Mouse (Mus musculus) adrenal gland, postnatal 10 days (tissue): Measurements from ENCODE around the gene Zfp385b. TPM values are rescaled to one million over a fixed set of nuclear protein-coding genes. Genes with fewer than 3 reads are reported as not detected.

Source experiments
- DNase-seq: peaks from one replicate; pipeline ENCODE4 v3.0.0; 2021; ENCODE audit warnings: mixed read lengths
- total RNA-seq, 2 experiments: library from RNA; stranded (reverse); gene quantifications; 2 replicates each; pipeline ENCODE4 v1.2.3; 2021

The Zfp385b gene
- total RNA-seq, 2 experiments from 2014 or later = 2.4 to 2.9 TPM

DNA sequence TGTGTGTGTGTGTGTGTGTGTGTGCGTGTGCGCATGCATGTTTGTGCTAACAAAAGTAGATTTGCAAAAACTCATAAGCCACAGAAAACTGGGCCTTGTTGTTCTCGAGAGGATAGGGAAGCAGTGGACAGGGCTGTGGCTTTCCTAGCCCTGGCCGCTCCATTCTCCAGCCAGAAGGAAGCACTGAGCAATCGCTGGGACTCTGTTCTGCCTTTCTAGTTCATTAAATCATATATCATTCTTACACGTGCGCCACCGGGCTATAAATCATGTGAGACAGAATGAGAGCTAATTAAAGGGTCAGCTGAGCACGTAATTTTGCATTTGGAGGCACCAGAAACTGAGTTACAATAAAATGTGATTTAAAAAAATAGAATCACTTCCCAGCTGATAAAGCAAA, 29.1 kb downstream of the Zfp385b start:
- DNase-seq = no peak

GRCm38 (mm10) chr2:77781390-77781789, 38.0 kb downstream of the Zfp385b start:
- DNase-seq = no peak

GRCm38 (mm10) chr2:77777781-77778180, 41.7 kb downstream of the Zfp385b start:
- DNase-seq = no peak

GRCm38 (mm10) chr2:77777047-77777686, 42.3 kb downstream of the Zfp385b start:
- no peak for DNase-seq

- no peak for DNase-seq
Measured at GRCm38 (mm10) chr2:77775247-77775880, 44.1 kb downstream of the Zfp385b start.

DNA sequence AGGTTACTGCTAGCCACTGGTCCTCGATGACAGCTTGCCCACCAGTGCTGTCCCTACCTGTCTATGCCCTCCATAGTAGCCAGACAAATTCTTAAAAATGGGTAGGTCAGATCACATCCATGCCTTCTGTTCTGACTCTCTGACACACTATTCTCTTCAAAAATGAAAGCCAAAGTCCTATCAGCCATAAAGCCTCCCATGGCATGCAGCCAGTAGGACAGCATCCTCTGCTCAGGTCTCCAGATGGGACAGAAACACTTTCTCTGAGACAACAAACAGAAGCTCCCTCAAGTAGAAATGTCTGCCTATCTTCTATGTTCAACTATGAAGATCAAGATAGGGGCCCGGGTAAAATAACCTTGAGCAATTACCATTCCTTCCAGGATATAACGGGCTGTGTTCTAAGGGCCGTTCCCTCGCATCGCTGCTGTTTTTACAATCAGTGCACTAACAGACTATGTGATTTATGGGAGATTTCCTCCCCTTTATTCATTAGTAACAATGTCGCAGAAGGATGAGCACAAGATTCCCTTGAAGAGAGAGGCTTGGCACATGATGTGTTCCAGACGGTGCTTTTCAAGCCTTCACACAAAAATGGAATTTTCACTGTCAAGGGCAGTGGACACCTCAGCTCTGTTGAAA, 49.3 kb downstream of the Zfp385b start:
- no peak for DNase-seq

GRCm38 (mm10) chr2:77768321-77768886, 51.0 kb downstream of the Zfp385b start:
- DNase-seq = no peak

DNA sequence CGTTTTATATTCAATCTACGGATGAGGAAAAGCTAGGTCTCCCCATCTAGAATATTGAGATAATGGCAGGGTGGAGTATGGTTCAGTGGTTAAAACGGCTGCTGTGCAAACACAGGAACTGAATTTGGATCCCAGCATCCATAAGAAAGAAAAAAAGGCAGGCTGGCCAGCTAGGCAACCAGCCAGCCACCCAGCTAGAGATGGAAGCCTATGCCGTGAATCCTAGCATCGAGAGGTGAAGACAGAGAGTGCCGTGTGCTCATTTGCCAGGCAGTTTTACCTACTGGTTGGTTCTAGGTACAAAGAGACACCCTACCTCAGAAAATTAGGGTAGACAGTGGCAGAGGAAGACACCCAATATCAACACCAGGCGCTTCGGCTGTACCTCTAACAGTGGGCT, 57.5 kb downstream of the Zfp385b start:
- DNase-seq = no peak

GRCm38 (mm10) chr2:77758403-77759071, 60.9 kb downstream of the Zfp385b start:
- DNase-seq = no peak

GRCm38 (mm10) chr2:77752491-77752890, 66.9 kb downstream of the Zfp385b start:
- no peak for DNase-seq

- DNase-seq = no peak
Measured at GRCm38 (mm10) chr2:77749631-77750030, 69.8 kb downstream of the Zfp385b start.

GRCm38 (mm10) chr2:77746417-77746816, 73.0 kb downstream of the Zfp385b start:
- DNase-seq = no peak

GRCm38 (mm10) chr2:77745246-77745645, 74.2 kb downstream of the Zfp385b start:
- DNase-seq = no peak

DNA sequence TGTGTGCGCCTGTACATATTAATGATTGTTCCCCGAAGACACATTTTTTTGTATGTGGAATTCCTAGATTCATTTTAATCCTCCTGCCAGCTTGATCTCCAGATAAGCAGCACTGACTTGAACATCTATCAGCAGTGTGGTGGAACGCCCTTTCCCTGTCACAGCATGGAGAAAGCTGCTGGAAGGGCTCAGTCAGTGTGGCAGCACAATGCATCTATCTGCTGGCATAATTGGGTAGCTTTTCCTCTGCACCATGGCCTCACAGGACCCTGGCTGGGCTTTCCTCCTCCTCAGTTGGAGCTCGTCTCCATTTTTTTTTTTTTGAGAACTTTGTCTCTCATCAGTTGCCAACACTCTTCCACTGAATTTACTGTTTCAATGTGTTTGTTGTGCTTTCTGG, 77.1 kb downstream of the Zfp385b start:
- DNase-seq = no peak

DNA sequence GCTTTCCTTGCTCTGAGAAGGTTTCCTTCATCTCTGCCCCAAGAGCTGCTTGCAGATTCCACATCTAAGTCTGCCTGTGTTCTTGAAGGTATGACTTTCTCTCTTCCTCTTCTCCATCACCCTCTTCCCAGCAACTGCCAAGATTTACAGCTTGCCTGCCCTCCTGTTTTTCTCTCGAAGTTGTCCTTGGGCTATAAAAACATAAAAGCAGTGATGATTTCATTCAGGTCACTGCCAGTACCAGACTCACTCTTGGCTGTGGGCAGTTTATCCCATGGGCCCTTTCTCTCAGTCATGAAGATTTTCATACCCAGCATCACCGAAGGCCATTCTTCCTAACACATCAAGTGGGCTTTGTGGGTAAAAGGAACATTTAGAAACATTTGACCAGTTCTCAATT, 89.2 kb downstream of the Zfp385b start:
- peak; percentile 29 for DNase-seq

GRCm38 (mm10) chr2:77726798-77727197, 92.6 kb downstream of the Zfp385b start:
- no peak for DNase-seq

DNA sequence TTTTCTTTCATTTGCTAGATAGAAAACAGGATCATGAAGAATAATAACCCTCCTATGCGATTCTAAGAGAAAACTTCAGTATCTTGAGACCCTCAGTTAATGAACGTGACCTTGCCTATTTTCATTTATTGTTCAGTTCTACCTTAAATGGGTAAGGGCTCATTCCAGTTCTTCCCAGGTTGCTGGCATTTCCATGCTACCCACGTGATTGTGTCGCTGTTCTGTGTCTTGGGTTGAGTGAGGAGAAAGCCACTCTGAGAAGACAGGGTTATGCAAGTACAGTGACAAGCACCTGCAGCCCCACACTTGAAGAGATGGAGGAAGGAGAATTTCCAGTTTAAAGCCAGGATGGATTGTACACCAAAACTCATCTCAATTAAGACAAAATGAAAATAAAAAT, 98.6 kb downstream of the Zfp385b start:
- DNase-seq = no peak

- DNase-seq = no peak
Measured at GRCm38 (mm10) chr2:77716367-77716766, 103.1 kb downstream of the Zfp385b start.

- peak; percentile 68 for DNase-seq
Measured at GRCm38 (mm10) chr2:77713886-77714285, 105.6 kb downstream of the Zfp385b start.

DNA sequence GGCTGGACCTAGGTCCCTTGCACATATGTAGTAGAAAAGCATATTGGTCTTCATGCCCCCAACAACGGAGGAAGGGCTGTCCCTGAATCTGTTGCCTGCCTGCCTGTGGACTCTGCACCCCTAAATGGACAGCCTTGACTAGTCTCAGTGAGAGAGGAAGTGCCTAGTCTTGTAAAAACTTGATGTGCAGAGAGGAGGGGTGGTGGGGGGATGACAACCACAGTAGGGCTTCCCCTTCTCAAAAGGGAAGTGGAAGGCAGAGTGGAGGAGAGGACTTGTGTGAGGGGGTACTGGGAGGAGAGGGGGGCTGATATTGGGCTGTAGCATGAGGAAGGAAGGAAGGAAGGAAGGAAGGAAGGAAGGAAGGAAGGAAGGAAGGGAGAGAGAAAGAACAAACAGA, 107.7 kb downstream of the Zfp385b start:
- DNase-seq = no peak

GRCm38 (mm10) chr2:77709206-77709794, 110.1 kb downstream of the Zfp385b start:
- peak; percentile 38 for DNase-seq

GRCm38 (mm10) chr2:77707138-77707537, 112.3 kb downstream of the Zfp385b start:
- DNase-seq = no peak
